ENCODE assay signal across 8 mouse cellular contexts in the genomic region with DNA sequence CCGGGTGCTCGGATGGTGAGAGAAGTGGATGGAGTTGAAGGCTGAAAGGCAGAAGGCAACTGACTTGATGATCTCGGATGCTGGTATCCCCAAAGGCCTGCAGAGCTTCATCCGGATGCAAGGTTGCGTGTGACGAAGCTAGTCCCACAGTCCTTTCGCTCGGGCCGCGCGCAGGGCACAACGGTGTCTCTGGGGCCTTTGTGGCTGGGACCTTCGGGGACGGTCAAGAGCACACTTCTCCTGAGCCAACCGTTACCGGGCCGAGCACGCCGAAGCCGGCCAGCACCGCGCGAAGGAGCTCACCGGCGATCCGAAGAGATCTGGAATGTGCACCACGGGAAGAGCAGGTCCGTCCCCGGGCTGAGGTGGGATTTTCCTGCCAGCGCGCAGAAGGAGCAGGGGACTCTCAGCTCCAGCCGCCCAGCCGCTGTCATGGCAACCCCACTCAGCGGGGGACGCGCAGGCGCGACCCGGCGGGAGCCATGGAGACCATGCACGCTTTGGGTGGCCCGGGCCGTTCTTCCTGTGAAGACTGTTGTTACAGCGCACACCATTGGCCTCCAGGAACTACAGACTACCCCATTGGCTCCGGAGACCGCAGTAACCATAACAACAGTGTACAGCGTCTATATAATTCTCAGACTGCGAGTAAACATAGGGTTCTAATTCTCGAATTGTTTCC. TPM values are rescaled to one million over a fixed set of nuclear protein-coding genes. Genes with fewer than 3 reads are reported as not detected.
DNase-seq lines count a peak whose midpoint lies in the region; ATAC-seq and TF ChIP-seq lines count a peak whose summit lies in the region.

Ccdc30 (minus strand) TSS at position 450 of the 682 bp plus-strand sequence.

- H3K9me3 ChIP-seq in forebrain, embryonic 13.5 days (replicated peaks), result no peaks in the 10 kb centered on the region
- no peaks in the 10 kb centered on the region for H3K9me3 ChIP-seq in heart, postnatal 0 days (replicated peaks; ENCODE audit: control insufficient read depth, low read length)
- H3K9me3 ChIP-seq in liver, embryonic 13.5 days (replicated peaks), result no peaks in the 10 kb centered on the region

- peak within 1 kb of the TSS; percentile 75 for H3K9ac ChIP-seq in forebrain, embryonic 13.5 days
- H3K9ac ChIP-seq in heart, postnatal 0 days (replicated peaks; ENCODE audit: low read depth, low read length), result 0 out of 2 replicates have a peak within 1 kb of the TSS, but pooled peaks have one; percentile 28
- peak within 1 kb of the TSS; percentile 50 for H3K9ac ChIP-seq in liver, embryonic 13.5 days

- ATAC-seq in CD4-positive, CD25-positive, alpha-beta regulatory T cell, adult 4 months, result peak; percentile 100
- peak; percentile 100 for ATAC-seq in forebrain, embryonic 13.5 days
- ATAC-seq in heart, postnatal 0 days (ENCODE audit: insufficient read depth, low read depth), result peak; percentile 99
- peak; percentile 88 for ATAC-seq in liver, embryonic 13.5 days (ENCODE audit: low read depth)

- no peaks in the 10 kb centered on the region; the same call in 1 of the 2 replicates for H3K36me3 ChIP-seq in forebrain, embryonic 13.5 days (ENCODE audit: poor library complexity, severe bottlenecking)
- no peaks in the 10 kb centered on the region; the same call in 1 of the 2 replicates for H3K36me3 ChIP-seq in heart, postnatal 0 days (replicated peaks; ENCODE audit: control insufficient read depth, insufficient read depth, low read length)
- no peaks in the 10 kb centered on the region for H3K36me3 ChIP-seq in liver, embryonic 13.5 days
- H3K36me3 ChIP-seq in splenic B cell, adult 2 months (ENCODE audit: control insufficient read depth, insufficient read depth, low read length, poor library complexity, severe bottlenecking), result peaks cover 1% of the 10 kb centered on the region; the same call in 1 of the 2 replicates

- H3K4me2 ChIP-seq in forebrain, embryonic 13.5 days, result peak within 1 kb of the TSS; percentile 90
- peak within 1 kb of the TSS; percentile 97 for H3K4me2 ChIP-seq in heart, postnatal 0 days (ENCODE audit: low read depth, low read length)
- H3K4me2 ChIP-seq in liver, embryonic 13.5 days, result peak within 1 kb of the TSS; percentile 79

- peaks cover 21% of the 10 kb centered on the region for H3K4me1 ChIP-seq in forebrain, embryonic 13.5 days
- H3K4me1 ChIP-seq in heart, postnatal 0 days (ENCODE audit: control insufficient read depth, insufficient read depth), result peaks cover 8% of the 10 kb centered on the region; the same call in 1 of the 2 replicates
- H3K4me1 ChIP-seq in liver, embryonic 13.5 days (replicated peaks), result peaks cover 40% of the 10 kb centered on the region

- H3K4me3 ChIP-seq in forebrain, embryonic 13.5 days, result peak within 1 kb of the TSS; percentile 63
- H3K4me3 ChIP-seq in heart, postnatal 0 days (ENCODE audit: low read depth, low read length), result peak within 1 kb of the TSS; percentile 55
- H3K4me3 ChIP-seq in liver, embryonic 13.5 days (replicated peaks), result peak within 1 kb of the TSS; percentile 61

- DNase-seq in c-Kit-positive CD71-negative TER-119-negative erythroid progenitor cells, embryonic 14.5 days (ENCODE audit: low read depth), result peak; percentile 72
- peak; percentile 93 for DNase-seq in heart, postnatal 0 days (ENCODE audit: low spot score)
- peak; percentile 96 to 98 for DNase-seq in kidney, postnatal 25 days
- DNase-seq in liver, embryonic 13.5 days, result peak; percentile 63
- DNase-seq in naive thymus-derived CD4-positive, alpha-beta T cell, adult 2 months (ENCODE audit: low read depth), result peak; percentile 84
- DNase-seq in splenic B cell, adult 2 months (ENCODE audit: low read depth, low spot score), result peak; percentile 80

- peak within 1 kb of the TSS; percentile 63 for H3K27ac ChIP-seq in forebrain, embryonic 13.5 days
- H3K27ac ChIP-seq in heart, postnatal 0 days (ENCODE audit: low read depth), result no peak within 1 kb of the TSS
- no peak within 1 kb of the TSS for H3K27ac ChIP-seq in liver, embryonic 13.5 days

- no peaks in the 10 kb centered on the region for H3K27me3 ChIP-seq in forebrain, embryonic 13.5 days
- no peaks in the 10 kb centered on the region for H3K27me3 ChIP-seq in heart, postnatal 0 days (ENCODE audit: control insufficient read depth, insufficient read depth, low read length)
- H3K27me3 ChIP-seq in liver, embryonic 13.5 days, result peaks cover 41% of the 10 kb centered on the region
- no peaks in the 10 kb centered on the region for H3K27me3 ChIP-seq in splenic B cell, adult 2 months (ENCODE audit: control insufficient read depth, insufficient read depth, low read length, poor library complexity, severe bottlenecking)

- TF ChIP-seq CTCF in heart, postnatal 0 days (IDR thresholded peaks at IDR 0.05; ENCODE audit: low read depth), result no peak

- under 1% methylated on average over 49 of the region's 49 CpGs for WGBS in forebrain, embryonic 13.5 days
- under 1% methylated on average over 46 of the region's 49 CpGs for WGBS in heart, postnatal 0 days
- WGBS in liver, embryonic 13.5 days (ENCODE audit: insufficient replicate concordance), result 2% methylated on average over 49 of the region's 49 CpGs

- no peak for TF ChIP-seq EP300 in heart, postnatal 0 days (IDR thresholded peaks at IDR 0.05; ENCODE audit: low read depth)

RNA-seq across cellular contexts. Expression of gene Ccdc30, which starts in this region (rescaled TPM):
- 1 to 10 TPM; 7.2 to 8.0 TPM for polyA plus RNA-seq in CD4-positive, CD25-positive, alpha-beta regulatory T cell, adult 4 months (2017; shearing (Covaris generic))
- 12.4 and 12.5 TPM in 2 replicates for polyA plus RNA-seq in forebrain, embryonic 13.5 days (2015; fragmentation: Nextera tagmentation; extraction: Ambion mirVana)
- total RNA-seq in heart, postnatal 0 days (2014; rRNA removed; ENCODE audit: low replicate concordance), result not detected in 2 replicates
- polyA plus RNA-seq in heart, postnatal 0 days (2015; fragmentation: Nextera tagmentation; extraction: Ambion mirVana), result 2.1 and 2.3 TPM in 2 replicates
- polyA plus RNA-seq in liver, embryonic 13.5 days (2015; fragmentation: Nextera tagmentation; extraction: Ambion mirVana), result 1.1 and 2.0 TPM in 2 replicates
